Mouse (Mus musculus): ENCODE data around the gene Slk. TPM values are rescaled to one million over a fixed set of nuclear protein-coding genes. Genes with fewer than 3 reads are reported as not detected.
"Not testable (repeated sequence)": the region's sequence is repeated elsewhere in the genome, so short reads cannot be mapped to it uniquely, and the experiment has no call there.

The Slk gene
- polyA plus RNA-seq, 1 experiment from 2014 or later: 18.3 TPM

- H3K4me2 ChIP-seq (ENCODE audit: low read depth, low read length): no peak overlapping the region
- H3K4me3 ChIP-seq (ENCODE audit: low read depth, low read length): no peak overlapping the region
- H3K9me3 ChIP-seq (ENCODE audit: control insufficient read depth, low read length): no peaks in the 10 kb centered on the region
- H3K9ac ChIP-seq (ENCODE audit: low read depth, low read length): no peak overlapping the region
- WGBS: 80% methylated on average over 12 of the region's 12 CpGs
- ATAC-seq (ENCODE audit: low read depth) (no peak), DNase-seq (ENCODE audit: low spot score) (no peak)
- H3K4me1 ChIP-seq (ENCODE audit: control insufficient read depth, insufficient read depth, low read length): no peaks in the 10 kb centered on the region
- no peaks in the 10 kb centered on the region; the same call in 1 of the 2 replicates for H3K27me3 ChIP-seq (replicated peaks; ENCODE audit: control insufficient read depth, insufficient read depth, low read length)
- H3K36me3 ChIP-seq (ENCODE audit: control insufficient read depth, insufficient read depth, low read length): no peaks in the 10 kb centered on the region
- no peak overlapping the region for H3K27ac ChIP-seq (replicated peaks; ENCODE audit: low read depth, low read length)
These were observed 18.8 kb upstream of the Slk start for GRCm38 (mm10) chr19:47560544-47561161.

DNA sequence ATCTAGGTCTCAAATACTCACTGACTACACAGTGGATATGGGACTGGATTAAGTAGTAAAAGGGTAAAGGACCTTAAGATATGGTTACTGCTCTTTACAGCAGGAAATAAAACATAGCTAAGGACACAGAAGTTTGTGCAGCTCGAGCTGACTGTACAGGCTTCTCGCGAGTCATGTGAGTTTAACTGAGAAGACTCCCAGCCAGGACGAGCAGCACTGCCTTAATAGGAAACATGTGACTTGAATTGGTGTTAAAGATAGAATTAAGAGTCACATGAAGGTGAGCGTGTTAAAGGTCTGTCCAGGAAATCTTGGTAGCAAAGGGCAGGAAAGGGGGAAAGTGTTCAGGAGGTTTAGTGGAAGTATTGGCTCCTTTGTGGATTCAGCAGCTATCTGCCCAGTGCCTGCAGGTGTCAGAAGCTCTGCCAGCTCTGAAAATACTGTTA lies 17.5 kb upstream of the Slk start:
- ATAC-seq (ENCODE audit: low read depth) (no peak), DNase-seq (ENCODE audit: low spot score) (no peak)
- Histone ChIP-seq H3K4me3 (ENCODE audit: low read depth, low read length) (no peak overlapping the region), H3K9ac (ENCODE audit: low read depth, low read length) (no peak overlapping the region), H3K27me3 (replicated peaks; ENCODE audit: control insufficient read depth, insufficient read depth, low read length) (no peaks in the 10 kb centered on the region; the same call in 1 of the 2 replicates), H3K4me2 (ENCODE audit: low read depth, low read length) (no peak overlapping the region), H3K36me3 (ENCODE audit: control insufficient read depth, insufficient read depth, low read length) (no peaks in the 10 kb centered on the region), H3K4me1 (ENCODE audit: control insufficient read depth, insufficient read depth, low read length) (no peaks in the 10 kb centered on the region), H3K27ac (replicated peaks; ENCODE audit: low read depth, low read length) (no peak overlapping the region), H3K9me3 (ENCODE audit: control insufficient read depth, low read length) (no peaks in the 10 kb centered on the region)
- 29% methylated on average over 5 of the region's 5 CpGs for WGBS

GRCm38 (mm10) chr19:47563715-47564114 lies 15.8 kb upstream of the Slk start:
- 68% methylated on average over 13 of the region's 13 CpGs for WGBS
- H3K27me3 ChIP-seq (replicated peaks; ENCODE audit: control insufficient read depth, insufficient read depth, low read length): no peaks in the 10 kb centered on the region; the same call in 1 of the 2 replicates
- H3K4me1 ChIP-seq (ENCODE audit: control insufficient read depth, insufficient read depth, low read length): no peaks in the 10 kb centered on the region
- no peak overlapping the region for H3K9ac ChIP-seq (ENCODE audit: low read depth, low read length)
- no peaks in the 10 kb centered on the region for H3K36me3 ChIP-seq (ENCODE audit: control insufficient read depth, insufficient read depth, low read length)
- DNase-seq (ENCODE audit: low spot score) (no peak), ATAC-seq (ENCODE audit: low read depth) (no peak)
- H3K9me3 ChIP-seq (ENCODE audit: control insufficient read depth, low read length): no peaks in the 10 kb centered on the region
- H3K4me2 ChIP-seq (ENCODE audit: low read depth, low read length): no peak overlapping the region
- H3K27ac ChIP-seq (replicated peaks; ENCODE audit: low read depth, low read length): no peak overlapping the region
- no peak overlapping the region for H3K4me3 ChIP-seq (ENCODE audit: low read depth, low read length)

DNA sequence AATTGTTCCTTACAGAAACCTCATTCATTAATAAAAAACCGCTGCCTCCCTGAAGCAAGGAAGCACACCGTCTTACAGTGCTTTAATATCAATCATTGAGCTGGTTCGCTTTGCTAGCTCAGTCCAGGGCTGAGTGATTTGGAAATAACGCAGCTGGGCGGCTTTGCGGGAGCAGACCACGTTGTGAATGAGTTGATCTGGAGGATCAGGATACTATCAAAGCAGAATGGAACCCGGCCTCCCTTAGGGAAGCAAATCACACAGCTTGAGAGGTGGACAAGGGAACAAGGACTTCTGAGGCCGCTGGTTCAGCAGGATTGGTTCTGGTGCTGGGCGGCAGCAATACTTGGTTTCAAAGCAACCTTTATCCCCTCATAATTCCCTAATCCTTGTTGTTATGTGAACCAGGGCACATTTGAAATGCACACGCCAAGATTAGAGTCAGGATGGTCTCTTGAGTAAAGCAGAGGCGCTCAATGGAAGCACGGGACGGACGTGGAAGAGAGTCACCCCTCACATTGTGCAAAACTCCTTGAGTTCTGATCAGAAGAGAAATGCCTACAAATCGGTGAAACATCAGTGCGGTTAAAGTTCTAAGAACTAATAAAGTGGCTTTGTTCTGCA lies 14.3 kb upstream of the Slk start:
- Histone ChIP-seq H3K4me2 (ENCODE audit: low read depth, low read length) (no peak overlapping the region), H3K4me1 (ENCODE audit: control insufficient read depth, insufficient read depth, low read length) (no peaks in the 10 kb centered on the region), H3K4me3 (ENCODE audit: low read depth, low read length) (no peak overlapping the region), H3K36me3 (ENCODE audit: control insufficient read depth, insufficient read depth, low read length) (no peaks in the 10 kb centered on the region), H3K9ac (ENCODE audit: low read depth, low read length) (no peak overlapping the region), H3K9me3 (ENCODE audit: control insufficient read depth, low read length) (no peaks in the 10 kb centered on the region), H3K27ac (replicated peaks; ENCODE audit: low read depth, low read length) (no peak overlapping the region), H3K27me3 (replicated peaks; ENCODE audit: control insufficient read depth, insufficient read depth, low read length) (no peaks in the 10 kb centered on the region; the same call in 1 of the 2 replicates)
- ATAC-seq (ENCODE audit: low read depth) (0 out of 2 replicates have a peak, but pooled peaks have one; percentile 4), DNase-seq (ENCODE audit: low spot score) (no peak)
- WGBS: 46% methylated on average over 17 of the region's 17 CpGs

DNA sequence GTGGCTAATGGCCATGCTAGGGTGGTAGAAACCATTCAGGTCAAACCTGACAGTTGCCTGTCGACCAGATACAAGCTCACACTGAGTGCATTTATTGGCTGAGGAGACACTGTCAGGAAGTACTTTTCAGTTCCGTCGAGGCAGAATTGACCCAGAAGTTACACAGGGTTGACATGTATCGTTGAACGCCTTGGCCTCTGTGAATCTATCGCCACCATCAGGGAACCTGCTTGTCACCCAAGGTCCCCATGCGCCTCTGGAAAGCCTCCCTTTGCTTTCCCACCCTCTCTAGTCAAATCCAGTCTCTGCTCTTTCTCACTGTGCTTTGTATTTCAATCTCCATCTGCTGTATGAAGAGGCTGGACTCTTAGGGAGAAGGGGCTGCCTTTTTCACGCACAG lies 13.5 kb upstream of the Slk start:
- no peaks in the 10 kb centered on the region; the same call in 1 of the 2 replicates for H3K27me3 ChIP-seq (replicated peaks; ENCODE audit: control insufficient read depth, insufficient read depth, low read length)
- no peak overlapping the region for H3K9ac ChIP-seq (ENCODE audit: low read depth, low read length)
- no peak for ATAC-seq (ENCODE audit: low read depth)
- H3K27ac ChIP-seq (replicated peaks; ENCODE audit: low read depth, low read length): no peak overlapping the region
- WGBS: 80% methylated on average over 8 of the region's 8 CpGs
- no peak overlapping the region for H3K4me2 ChIP-seq (ENCODE audit: low read depth, low read length)
- H3K9me3 ChIP-seq (ENCODE audit: control insufficient read depth, low read length): no peaks in the 10 kb centered on the region
- DNase-seq (ENCODE audit: low spot score): no peak
- no peaks in the 10 kb centered on the region for H3K36me3 ChIP-seq (ENCODE audit: control insufficient read depth, insufficient read depth, low read length)
- no peak overlapping the region for H3K4me3 ChIP-seq (ENCODE audit: low read depth, low read length)
- H3K4me1 ChIP-seq (ENCODE audit: control insufficient read depth, insufficient read depth, low read length): no peaks in the 10 kb centered on the region

- 90% methylated on average over 5 of the region's 5 CpGs for WGBS
These were observed 9.4 kb upstream of the Slk start for GRCm38 (mm10) chr19:47570042-47570441.

GRCm38 (mm10) chr19:47571981-47572380 lies 7.5 kb upstream of the Slk start:
- not testable (repeated sequence) for H3K4me1 ChIP-seq (ENCODE audit: control insufficient read depth, insufficient read depth, low read length); H3K9me3 ChIP-seq (ENCODE audit: control insufficient read depth, low read length); H3K4me2 ChIP-seq (ENCODE audit: low read depth, low read length); ATAC-seq (ENCODE audit: low read depth); H3K27me3 ChIP-seq (replicated peaks; ENCODE audit: control insufficient read depth, insufficient read depth, low read length); H3K9ac ChIP-seq (ENCODE audit: low read depth, low read length); DNase-seq (ENCODE audit: low spot score); H3K4me3 ChIP-seq (ENCODE audit: low read depth, low read length); H3K27ac ChIP-seq (replicated peaks; ENCODE audit: low read depth, low read length); H3K36me3 ChIP-seq (ENCODE audit: control insufficient read depth, insufficient read depth, low read length)
- 74% methylated on average over 4 of the region's 4 CpGs for WGBS

More at GRCm38 (mm10) chr19:47570042-47570441, 9.4 kb upstream of the Slk start:
- H3K4me2 ChIP-seq (ENCODE audit: low read depth, low read length): no peak overlapping the region
- H3K36me3 ChIP-seq (ENCODE audit: control insufficient read depth, insufficient read depth, low read length): no peaks in the 10 kb centered on the region
- no peaks in the 10 kb centered on the region for H3K4me1 ChIP-seq (ENCODE audit: control insufficient read depth, insufficient read depth, low read length)
- H3K9ac ChIP-seq (ENCODE audit: low read depth, low read length): no peak overlapping the region
- H3K4me3 ChIP-seq (ENCODE audit: low read depth, low read length): no peak overlapping the region
- H3K27me3 ChIP-seq (replicated peaks; ENCODE audit: control insufficient read depth, insufficient read depth, low read length): no peaks in the 10 kb centered on the region; the same call in 1 of the 2 replicates
- H3K9me3 ChIP-seq (ENCODE audit: control insufficient read depth, low read length): no peaks in the 10 kb centered on the region
- DNase-seq (ENCODE audit: low spot score) (no peak), ATAC-seq (ENCODE audit: low read depth) (no peak)
- no peak overlapping the region for H3K27ac ChIP-seq (replicated peaks; ENCODE audit: low read depth, low read length)

- no peak overlapping the region for H3K4me3 ChIP-seq (ENCODE audit: low read depth, low read length)
- H3K4me2 ChIP-seq (ENCODE audit: low read depth, low read length): no peak overlapping the region
- no peak overlapping the region for H3K9ac ChIP-seq (ENCODE audit: low read depth, low read length)
- H3K27ac ChIP-seq (replicated peaks; ENCODE audit: low read depth, low read length): no peak overlapping the region
- no peak for DNase-seq (ENCODE audit: low spot score)
- H3K4me1 ChIP-seq (ENCODE audit: control insufficient read depth, insufficient read depth, low read length): no peaks in the 10 kb centered on the region
- ATAC-seq (ENCODE audit: low read depth): no peak
- H3K27me3 ChIP-seq (replicated peaks; ENCODE audit: control insufficient read depth, insufficient read depth, low read length): no peaks in the 10 kb centered on the region
- 81% methylated on average over 3 of the region's 3 CpGs for WGBS
- H3K36me3 ChIP-seq (ENCODE audit: control insufficient read depth, insufficient read depth, low read length): no peaks in the 10 kb centered on the region
- no peaks in the 10 kb centered on the region for H3K9me3 ChIP-seq (ENCODE audit: control insufficient read depth, low read length)
These were observed 5.8 kb upstream of the Slk start for GRCm38 (mm10) chr19:47573718-47574117.
